Mouse (Mus musculus) ES-E14 (cell line): ENCODE results near the gene Limk1. TPM values are rescaled to one million over a fixed set of nuclear protein-coding genes. Genes with fewer than 3 reads are reported as not detected.
A peak's percentile ranks its signal among the peaks of the same experiment; 100 is the strongest.

ENCODE experiments used
- DNase-seq: peaks from one replicate; pipeline ENCODE4 v3.0.0-alpha.2; 2013; ENCODE audit warnings: low read depth, low spot score
- H3K27ac ChIP-seq: 2 replicates; pipeline ENCODE4 v1.5.1; 2012; ENCODE audit warnings: low read depth, mild to moderate bottlenecking, low read length, moderate library complexity, mixed read lengths; ENCODE audit not compliant: poor library complexity, insufficient read depth, severe bottlenecking
- H3K36me3 ChIP-seq: 2 replicates; pipeline ENCODE4 v1.6.1; 2012; ENCODE audit warnings: mild to moderate bottlenecking, low read length, moderate library complexity, mixed read lengths; ENCODE audit not compliant: control insufficient read depth, poor library complexity, insufficient read depth, severe bottlenecking
- H3K4me1 ChIP-seq, 2 experiments: fragments of 150-350 bp in 1 of 2; sonication (generic) in 1 of 2; 2 replicates each; pipeline ENCODE4 v1.6.1; 2012; ENCODE audit warnings: low read length in 2 of 2, mild to moderate bottlenecking in 1 of 2, mixed read lengths in 1 of 2; ENCODE audit not compliant: control insufficient read depth in 2 of 2, insufficient read depth in 2 of 2, poor library complexity in 1 of 2
- H3K4me3 ChIP-seq, 2 experiments: fragments of 150-350 bp in 1 of 2; sonication (generic) in 1 of 2; 2 replicates each; pipeline ENCODE4 v1.5.1; 2012; ENCODE audit warnings: low read length in 2 of 2, low read depth in 1 of 2, mild to moderate bottlenecking in 1 of 2, mixed read lengths in 1 of 2; ENCODE audit not compliant: insufficient read depth in 1 of 2, poor library complexity in 1 of 2, severe bottlenecking in 1 of 2
- H3K9ac ChIP-seq: 2 replicates; pipeline ENCODE4 v1.6.1; 2012; ENCODE audit warnings: low read depth, mild to moderate bottlenecking, low read length, mixed read lengths; ENCODE audit not compliant: poor library complexity, insufficient read depth, severe bottlenecking
- H3K9me3 ChIP-seq: fragments of 150-350 bp; sonication (generic); 2 replicates; pipeline ENCODE4 v1.6.1; 2012; ENCODE audit warnings: low read depth, mild to moderate bottlenecking, low read length; ENCODE audit not compliant: control insufficient read depth, insufficient read depth
- CHD2 ChIP-seq: IDR thresholded peaks from 2 replicates; pipeline ENCODE4 v1.6.1; 2014; ENCODE audit warnings: mild to moderate bottlenecking, low read depth, low read length, inconsistent platforms
- HCFC1 ChIP-seq: IDR thresholded peaks from 2 replicates; pipeline ENCODE4 v1.6.1; 2012; ENCODE audit warnings: low read length, inconsistent platforms, borderline replicate concordance; ENCODE audit not compliant: insufficient read depth
- MAFK ChIP-seq: IDR thresholded peaks from 2 replicates; pipeline ENCODE4 v1.6.1; 2014; ENCODE audit warnings: mild to moderate bottlenecking, low read depth, low read length, inconsistent platforms; ENCODE audit not compliant: insufficient read depth
- ZC3H11A ChIP-seq: IDR thresholded peaks from 2 replicates; pipeline ENCODE4 v1.6.1; 2012; ENCODE audit warnings: low read depth, mild to moderate bottlenecking, inconsistent platforms, low read length, borderline replicate concordance
- ZNF384 ChIP-seq: IDR thresholded peaks from 2 replicates; pipeline ENCODE4 v1.6.1; 2012; ENCODE audit warnings: low read depth, low read length, inconsistent platforms
- in situ Hi-C, 2 experiments: fragments of 600-800 bp; cut with MboI; formaldehyde crosslinking; loops; one replicate each; pipeline ENCODE4 v1.15.1; 2025; ENCODE audit warnings: low sequenced_read_pairs in 2 of 2, inconsistent platforms in 1 of 2; ENCODE audit not compliant: unreplicated experiment in 2 of 2
- total RNA-seq: library from RNA; depleted of rRNA; stranded (reverse); fragments of 300-350 nt; gene quantifications from 2 replicates; pipeline ENCODE4 v1.2.3, GENCODE M21; 2012

The Limk1 gene
- total RNA-seq, 1 experiment = 15.9 TPM

- no peak for DNase-seq
- no peak overlapping the region for H3K9ac ChIP-seq
- H3K27ac ChIP-seq = no peak overlapping the region
- peaks cover 66% of the 10 kb centered on the region for H3K36me3 ChIP-seq
- TF ChIP-seq CHD2 (no peak), HCFC1 (no peak), ZC3H11A (no peak), ZNF384 (no peak), MAFK (no peak)
- no peaks in the 10 kb centered on the region; a peak in 1 of 4 replicates for H3K4me1 ChIP-seq
- H3K9me3 ChIP-seq = no peaks in the 10 kb centered on the region
- H3K4me3 ChIP-seq = no peak overlapping the region
- in situ Hi-C loops = no loop called here
These were observed 67.2 kb downstream of the Limk1 start for GRCm38 (mm10) chr5:134621099-134621640.

GRCm38 (mm10) chr5:134620457-134620856, 67.9 kb downstream of the Limk1 start:
- H3K9me3 ChIP-seq = no peaks in the 10 kb centered on the region
- DNase-seq = no peak
- no peak overlapping the region for H3K4me3 ChIP-seq
- H3K9ac ChIP-seq = no peak overlapping the region
- no peak for TF ChIP-seq ZC3H11A
- TF ChIP-seq ZNF384 = no peak
- TF ChIP-seq MAFK = no peak
- no peak for TF ChIP-seq CHD2
- TF ChIP-seq HCFC1 = no peak
- no peaks in the 10 kb centered on the region; a peak in 1 of 4 replicates for H3K4me1 ChIP-seq
- in situ Hi-C loops = no loop called here
- H3K27ac ChIP-seq = no peak overlapping the region
- H3K36me3 ChIP-seq = peaks cover 62% of the 10 kb centered on the region

- H3K4me1 ChIP-seq = peaks cover 0 to 3% of the 10 kb centered on the region in 2 experiments; a peak in 1 of 4 replicates
- in situ Hi-C loops = no loop called here
- no peak overlapping the region for H3K4me3 ChIP-seq
- DNase-seq = no peak
- no peak overlapping the region for H3K27ac ChIP-seq
- no peak for TF ChIP-seq CHD2
- peak; percentile 22; the same call in 1 of the 2 replicates for TF ChIP-seq ZC3H11A
- TF ChIP-seq HCFC1 = no peak
- H3K9ac ChIP-seq = no peak overlapping the region
- peaks cover 31% of the 10 kb centered on the region for H3K36me3 ChIP-seq
- H3K9me3 ChIP-seq = no peaks in the 10 kb centered on the region
These were observed 71.3 kb downstream of the Limk1 start for GRCm38 (mm10) chr5:134617071-134617470.

GRCm38 (mm10) chr5:134615780-134616179, 72.6 kb downstream of the Limk1 start:
- Histone ChIP-seq H3K9me3 (no peaks in the 10 kb centered on the region), H3K4me1 (peaks cover 0 to 5% of the 10 kb centered on the region in 2 experiments; a peak in 1 of 4 replicates), H3K27ac (no peak overlapping the region), H3K4me3 (no peak overlapping the region), H3K36me3 (peaks cover 18% of the 10 kb centered on the region), H3K9ac (no peak overlapping the region)
- no peak for TF ChIP-seq MAFK
- no peak for TF ChIP-seq HCFC1
- TF ChIP-seq CHD2 = no peak
- TF ChIP-seq ZC3H11A = no peak
- no peak for TF ChIP-seq ZNF384
- DNase-seq = no peak
- in situ Hi-C loops = no loop called here
